Mouse (Mus musculus): ENCODE data around the gene Lrrc75a. TPM values are rescaled to one million over a fixed set of nuclear protein-coding genes. Genes with fewer than 3 reads are reported as not detected.

Lrrc75a gene
- polyA plus RNA-seq, 1 experiment = not detected

DNA sequence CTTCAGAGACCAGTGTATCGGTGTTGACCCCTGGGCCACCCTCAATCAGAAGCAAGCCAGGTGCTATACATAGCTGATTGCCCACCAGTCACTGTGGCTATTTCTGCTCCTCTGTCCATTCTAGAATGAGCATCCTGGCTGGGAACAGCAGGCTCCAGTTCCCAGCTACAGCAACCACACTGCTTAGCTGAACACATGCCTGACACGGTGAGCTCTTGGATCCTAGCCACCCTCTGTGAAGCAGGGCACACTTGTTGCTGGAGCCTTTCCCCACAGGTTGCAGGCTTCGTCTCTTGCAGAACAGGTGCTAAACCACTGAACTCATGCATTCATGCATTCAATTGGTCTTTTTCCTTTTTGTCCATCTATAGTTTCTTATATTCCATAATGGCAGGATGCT, 7.9 kb downstream of the Lrrc75a start:
- Histone ChIP-seq H3K4me1 (ENCODE audit: control insufficient read depth, insufficient read depth, low read length) (peaks cover 54% of the 10 kb centered on the region), H3K4me3 (ENCODE audit: insufficient read depth, low read depth, low read length) (no peak overlapping the region), H3K27ac (ENCODE audit: insufficient read depth, low read depth, low read length) (no peak overlapping the region)
- WGBS = 66% methylated on average over 3 of the region's 3 CpGs
- no peak for TF ChIP-seq CTCF (IDR thresholded peaks at IDR 0.05; ENCODE audit: insufficient read depth, low read depth, low read length)
- TF ChIP-seq POLR2A (IDR thresholded peaks at IDR 0.05; ENCODE audit: insufficient read depth, low read depth, low read length) = no peak

DNA sequence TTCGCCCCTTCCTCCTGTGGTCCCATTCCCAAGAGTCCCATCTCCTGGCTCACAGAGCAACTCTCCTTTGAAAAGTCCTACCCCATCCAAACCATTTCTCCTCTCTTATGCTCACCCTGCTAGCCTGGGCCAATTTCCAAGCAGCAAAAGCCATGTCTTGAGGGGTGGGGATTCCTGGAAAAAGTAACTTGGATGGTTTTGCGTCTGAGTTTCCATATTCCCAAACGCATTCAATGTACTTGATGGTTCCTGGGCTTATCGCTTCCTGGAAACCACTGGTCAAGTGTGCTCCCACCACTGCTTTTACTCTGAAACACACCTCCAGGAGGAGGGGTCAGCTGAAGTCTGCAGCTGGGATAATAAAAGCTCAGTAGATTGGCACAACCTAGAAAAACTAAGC, 9.9 kb downstream of the Lrrc75a start:
- Histone ChIP-seq H3K4me3 (ENCODE audit: insufficient read depth, low read depth, low read length) (no peak overlapping the region), H3K4me1 (ENCODE audit: control insufficient read depth, insufficient read depth, low read length) (peaks cover 41% of the 10 kb centered on the region), H3K27ac (ENCODE audit: insufficient read depth, low read depth, low read length) (no peak overlapping the region)
- 92% methylated on average over 4 of the region's 4 CpGs for WGBS
- TF ChIP-seq POLR2A (IDR thresholded peaks at IDR 0.05; ENCODE audit: insufficient read depth, low read depth, low read length) (no peak), CTCF (IDR thresholded peaks at IDR 0.05; ENCODE audit: insufficient read depth, low read depth, low read length) (no peak)

DNA sequence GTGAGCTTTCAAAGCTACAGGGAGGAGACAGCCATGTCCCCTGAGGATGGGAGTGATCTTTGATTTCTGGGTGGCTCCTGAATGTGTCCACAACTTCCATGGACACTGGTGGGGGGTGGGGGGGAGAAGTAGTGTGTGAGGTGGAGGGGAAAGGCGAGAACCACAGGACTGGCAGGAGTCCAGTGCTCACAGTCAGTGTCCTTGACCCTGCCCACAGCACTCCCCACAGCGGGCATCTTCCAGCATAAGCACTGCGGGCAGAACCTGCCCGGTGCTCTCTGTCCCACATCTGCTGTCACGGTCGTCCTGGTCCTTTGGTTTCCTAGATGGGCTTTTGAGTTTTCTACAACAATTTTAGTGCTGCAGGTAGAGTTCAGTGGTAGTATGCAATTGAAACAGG, 10.5 kb downstream of the Lrrc75a start:
- no peak for TF ChIP-seq CTCF (IDR thresholded peaks at IDR 0.05; ENCODE audit: insufficient read depth, low read depth, low read length)
- TF ChIP-seq POLR2A (IDR thresholded peaks at IDR 0.05; ENCODE audit: insufficient read depth, low read depth, low read length) = no peak
- 84% methylated on average over 6 of the region's 6 CpGs for whole genome bisulfite sequencing
- Histone ChIP-seq H3K4me1 (ENCODE audit: control insufficient read depth, insufficient read depth, low read length) (peaks cover 36% of the 10 kb centered on the region), H3K27ac (ENCODE audit: insufficient read depth, low read depth, low read length) (peak overlapping the region; percentile 27; the same call in 1 of the 2 replicates), H3K4me3 (ENCODE audit: insufficient read depth, low read depth, low read length) (no peak overlapping the region)

DNA sequence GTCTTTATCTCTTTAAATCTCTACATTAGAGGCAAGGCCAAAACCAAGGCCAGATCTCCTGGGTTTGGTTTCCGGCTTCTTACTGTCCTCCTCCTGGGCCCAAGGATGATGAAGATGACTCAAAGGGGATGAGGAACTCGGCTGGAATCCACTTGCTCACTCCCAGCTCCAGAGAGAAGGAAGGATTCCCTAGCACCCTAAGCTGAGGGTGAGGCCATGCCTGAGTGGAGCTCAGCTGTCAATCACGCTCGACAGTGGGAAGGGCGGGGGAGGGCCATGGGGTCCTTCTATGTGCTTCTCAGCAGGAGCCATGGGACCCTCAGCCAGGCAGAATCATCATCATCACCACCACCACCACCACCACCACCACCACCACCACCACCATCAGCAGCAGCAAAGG, 10.9 kb downstream of the Lrrc75a start:
- Histone ChIP-seq H3K4me3 (ENCODE audit: insufficient read depth, low read depth, low read length) (no peak overlapping the region), H3K4me1 (ENCODE audit: control insufficient read depth, insufficient read depth, low read length) (peaks cover 31% of the 10 kb centered on the region), H3K27ac (ENCODE audit: insufficient read depth, low read depth, low read length) (peak overlapping the region; percentile 82)
- WGBS = 70% methylated on average over 5 of the region's 5 CpGs
- TF ChIP-seq POLR2A (IDR thresholded peaks at IDR 0.05; ENCODE audit: insufficient read depth, low read depth, low read length) (no peak), CTCF (IDR thresholded peaks at IDR 0.05; ENCODE audit: insufficient read depth, low read depth, low read length) (no peak)

DNA sequence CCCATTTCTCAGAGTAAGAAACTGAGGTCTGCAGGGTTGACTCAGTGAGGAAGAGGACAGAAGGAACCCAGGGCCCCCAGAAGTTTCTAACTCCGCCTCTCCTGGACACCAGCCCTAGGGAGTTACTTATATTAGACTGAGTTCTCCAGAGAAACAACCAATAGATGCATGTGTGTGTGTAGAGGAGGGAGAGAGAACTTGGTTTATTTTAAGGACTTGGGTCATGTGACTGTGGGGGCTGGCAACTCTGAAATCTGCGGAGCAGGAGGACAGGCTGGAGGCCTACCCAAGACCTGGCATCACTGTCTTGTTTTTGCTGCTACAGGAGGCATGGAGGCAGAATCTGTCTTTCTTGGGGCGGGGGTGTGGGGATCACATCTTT, 11.5 kb downstream of the Lrrc75a start:
- H3K4me3 ChIP-seq (ENCODE audit: insufficient read depth, low read depth, low read length) = no peak overlapping the region
- H3K27ac ChIP-seq (ENCODE audit: insufficient read depth, low read depth, low read length) = peak overlapping the region; percentile 82
- WGBS = 43% methylated on average over 3 of the region's 3 CpGs
- TF ChIP-seq CTCF (IDR thresholded peaks at IDR 0.05; ENCODE audit: insufficient read depth, low read depth, low read length) (no peak), POLR2A (IDR thresholded peaks at IDR 0.05; ENCODE audit: insufficient read depth, low read depth, low read length) (no peak)
- peaks cover 30% of the 10 kb centered on the region for H3K4me1 ChIP-seq (ENCODE audit: control insufficient read depth, insufficient read depth, low read length)

DNA sequence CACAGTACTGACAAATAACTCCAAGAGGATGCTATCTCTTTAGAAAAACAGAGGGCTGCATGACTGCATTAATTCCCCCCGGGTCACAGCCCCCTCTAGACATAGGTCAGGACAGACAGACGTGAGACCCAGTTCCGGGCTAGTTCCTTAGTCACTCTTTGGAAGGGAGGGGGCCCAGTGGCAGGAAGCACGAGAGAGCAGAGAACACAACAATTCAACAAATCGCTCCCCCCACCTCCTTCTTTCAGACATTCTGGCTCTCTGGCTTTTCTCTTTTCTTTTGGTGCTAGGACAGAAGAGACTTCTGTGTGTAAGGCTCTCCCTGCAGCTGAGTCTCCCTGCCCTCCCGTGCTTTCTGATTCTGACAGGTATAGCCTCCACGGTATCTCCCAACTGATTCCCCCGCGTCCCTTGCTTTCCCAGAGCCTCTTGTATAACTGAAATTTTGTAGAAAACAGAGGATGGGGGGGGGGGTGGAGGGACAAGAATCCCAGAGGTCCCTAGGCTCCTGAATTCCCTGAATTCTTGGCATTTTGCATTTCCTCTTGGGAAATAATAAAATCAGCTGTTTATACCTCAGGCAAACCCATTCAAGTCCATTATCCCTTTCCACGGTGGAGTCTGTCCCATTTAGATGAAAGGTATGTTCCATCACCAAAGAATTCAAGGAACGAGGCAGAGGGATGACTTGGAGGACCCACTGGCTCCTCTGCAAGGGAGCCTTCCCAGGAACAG, 12.1 kb downstream of the Lrrc75a start:
- peak overlapping the region; percentile 82 for H3K27ac ChIP-seq (ENCODE audit: insufficient read depth, low read depth, low read length)
- 32% methylated on average over 11 of the region's 11 CpGs for WGBS
- no peak overlapping the region for H3K4me3 ChIP-seq (ENCODE audit: insufficient read depth, low read depth, low read length)
- H3K4me1 ChIP-seq (ENCODE audit: control insufficient read depth, insufficient read depth, low read length) = peaks cover 33% of the 10 kb centered on the region
- no peak for TF ChIP-seq POLR2A (IDR thresholded peaks at IDR 0.05; ENCODE audit: insufficient read depth, low read depth, low read length)
- TF ChIP-seq CTCF (IDR thresholded peaks at IDR 0.05; ENCODE audit: insufficient read depth, low read depth, low read length) = no peak

DNA sequence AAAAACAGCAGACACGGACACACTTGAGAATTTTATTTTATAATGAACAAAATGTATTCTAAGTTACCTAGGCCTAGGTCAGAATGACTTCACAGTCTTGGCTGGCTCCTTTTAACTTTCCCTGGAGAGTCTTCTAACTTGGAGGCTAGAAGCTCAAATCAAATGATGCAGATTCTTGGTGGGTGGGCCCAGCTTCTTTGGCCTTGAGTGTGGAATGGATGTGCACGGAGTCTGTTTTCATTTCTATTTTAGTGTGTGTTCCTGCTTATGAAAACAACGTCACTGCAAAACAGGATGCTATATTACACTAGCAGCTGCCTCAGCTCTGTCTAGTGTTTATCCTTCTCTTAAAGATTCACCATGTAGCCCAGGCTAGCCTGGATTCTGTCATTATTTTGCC, 12.9 kb downstream of the Lrrc75a start:
- TF ChIP-seq POLR2A (IDR thresholded peaks at IDR 0.05; ENCODE audit: insufficient read depth, low read depth, low read length) (no peak), CTCF (IDR thresholded peaks at IDR 0.05; ENCODE audit: insufficient read depth, low read depth, low read length) (no peak)
- Histone ChIP-seq H3K4me1 (ENCODE audit: control insufficient read depth, insufficient read depth, low read length) (peaks cover 39% of the 10 kb centered on the region), H3K4me3 (ENCODE audit: insufficient read depth, low read depth, low read length) (no peak overlapping the region), H3K27ac (ENCODE audit: insufficient read depth, low read depth, low read length) (no peak overlapping the region)
- 40% methylated on average over 3 of the region's 3 CpGs for WGBS

DNA sequence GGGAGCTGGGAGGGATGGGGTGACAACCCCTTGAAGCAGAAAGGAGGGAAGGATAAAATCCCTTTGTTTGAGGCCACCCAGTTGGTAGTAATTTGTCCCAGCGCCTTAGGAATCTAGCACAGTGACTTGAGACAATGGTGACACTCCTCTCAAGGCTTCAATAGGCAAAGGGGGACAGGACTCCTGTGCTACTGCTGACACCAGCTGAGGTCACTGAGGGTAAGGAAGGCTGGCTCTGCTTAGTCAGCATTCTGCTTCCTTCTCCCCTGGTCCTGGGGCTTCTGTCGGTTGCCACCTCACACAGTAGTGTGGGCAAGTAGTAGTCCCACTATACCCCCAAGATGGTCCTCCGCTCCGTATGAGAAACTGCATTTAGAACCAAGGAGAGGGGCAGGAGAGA, 17.2 kb downstream of the Lrrc75a start:
- Histone ChIP-seq H3K27ac (ENCODE audit: insufficient read depth, low read depth, low read length) (no peak overlapping the region), H3K4me1 (ENCODE audit: control insufficient read depth, insufficient read depth, low read length) (peaks cover 28% of the 10 kb centered on the region), H3K4me3 (ENCODE audit: insufficient read depth, low read depth, low read length) (no peak overlapping the region)
- WGBS = 55% methylated on average over 4 of the region's 4 CpGs
- TF ChIP-seq POLR2A (IDR thresholded peaks at IDR 0.05; ENCODE audit: insufficient read depth, low read depth, low read length) (no peak), CTCF (IDR thresholded peaks at IDR 0.05; ENCODE audit: insufficient read depth, low read depth, low read length) (no peak)

DNA sequence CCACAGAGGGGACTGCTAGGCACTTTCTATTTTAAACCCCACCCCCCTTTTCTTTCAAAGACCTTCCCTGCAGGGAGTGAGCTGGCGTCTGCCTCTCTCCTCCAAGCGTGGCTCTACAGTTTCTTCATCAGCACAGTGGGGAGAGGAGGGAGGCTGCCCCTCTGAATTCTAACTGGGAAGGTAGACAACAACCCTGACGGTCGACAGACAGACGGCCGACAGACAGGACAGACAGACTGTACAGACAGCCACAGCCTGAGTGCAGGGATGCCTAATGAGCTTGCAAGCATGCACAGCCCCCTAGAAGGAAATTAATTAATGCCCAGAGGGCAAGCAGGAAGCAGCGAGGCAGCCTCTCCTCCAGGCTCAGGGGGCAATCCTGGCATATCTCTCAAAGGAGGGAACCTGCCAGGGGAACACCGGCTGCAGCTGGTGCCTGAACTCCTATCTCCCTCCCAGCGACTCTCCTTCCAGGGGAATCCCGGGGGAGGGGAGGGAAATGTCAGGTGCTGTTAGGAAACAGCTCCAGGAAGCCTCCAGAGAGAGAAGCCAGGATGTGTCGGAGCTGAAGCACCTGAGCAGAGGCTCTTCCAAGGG, 18.0 kb downstream of the Lrrc75a start:
- H3K4me3 ChIP-seq (ENCODE audit: insufficient read depth, low read depth, low read length) = no peak overlapping the region
- H3K27ac ChIP-seq (ENCODE audit: insufficient read depth, low read depth, low read length) = no peak overlapping the region
- TF ChIP-seq CTCF (IDR thresholded peaks at IDR 0.05; ENCODE audit: insufficient read depth, low read depth, low read length) (no peak), POLR2A (IDR thresholded peaks at IDR 0.05; ENCODE audit: insufficient read depth, low read depth, low read length) (no peak)
- 3% methylated on average over 11 of the region's 11 CpGs for WGBS
- H3K4me1 ChIP-seq (ENCODE audit: control insufficient read depth, insufficient read depth, low read length) = peaks cover 26% of the 10 kb centered on the region
